Mouse (Mus musculus) midbrain, embryonic 14.5 days (tissue): Measurements from ENCODE around the gene Lrrc74a. TPM values are rescaled to one million over a fixed set of nuclear protein-coding genes. Genes with fewer than 3 reads are reported as not detected.
A peak's percentile ranks its signal among the peaks of the same experiment; 100 is the strongest.

ENCODE experiments used
- ATAC-seq: fragments of 200-750 bp; cut with Nextera tagmentation; 2 replicates; pipeline ENCODE4 v1.8.0; 2017; ENCODE audit warnings: moderate number of reproducible peaks, moderate library complexity; ENCODE audit not compliant: low FRiP score, low TSS enrichment
- DNase-seq: peaks from one replicate; pipeline ENCODE4 v3.0.0-alpha.2; 2015
- H3K27ac ChIP-seq: fragments of 300-500 bp; sonication (generic); replicated peaks from 2 replicates; pipeline ENCODE4 v1.5.1; 2014; ENCODE audit warnings: mild to moderate bottlenecking, low read depth, low read length, moderate library complexity
- H3K27me3 ChIP-seq: fragments of 300-500 bp; sonication (generic); 2 replicates; pipeline ENCODE4 v1.6.1; 2014; ENCODE audit warnings: low read length, control low read depth, mixed read lengths; ENCODE audit not compliant: control insufficient read depth, insufficient read depth
- H3K36me3 ChIP-seq: fragments of 300-500 bp; sonication (generic); 2 replicates; pipeline ENCODE4 v1.6.1; 2014; ENCODE audit warnings: low read length, control low read depth; ENCODE audit not compliant: control insufficient read depth, insufficient read depth
- H3K4me1 ChIP-seq: fragments of 300-500 bp; sonication (generic); 2 replicates; pipeline ENCODE4 v1.6.1; 2014; ENCODE audit warnings: mild to moderate bottlenecking, antibody characterized with exemption, low read length, control low read depth; ENCODE audit not compliant: control insufficient read depth, insufficient read depth
- H3K4me2 ChIP-seq: fragments of 300-500 bp; sonication (generic); 2 replicates; pipeline ENCODE4 v1.6.1; 2014; ENCODE audit warnings: mild to moderate bottlenecking, low read length, moderate library complexity
- H3K4me3 ChIP-seq: fragments of 300-500 bp; sonication (generic); replicated peaks from 2 replicates; pipeline ENCODE4 v1.5.1; 2014; ENCODE audit warnings: low read depth, low read length
- H3K9ac ChIP-seq: fragments of 300-500 bp; sonication (generic); replicated peaks from 2 replicates; pipeline ENCODE4 v1.6.1; 2014; ENCODE audit warnings: mild to moderate bottlenecking, low read length, moderate library complexity
- H3K9me3 ChIP-seq: fragments of 300-500 bp; sonication (generic); 2 replicates; pipeline ENCODE4 v1.6.1; 2016; ENCODE audit warnings: low read length, control low read depth, mixed read lengths; ENCODE audit not compliant: control insufficient read depth
- WGBS: fragments of 180-500 bp; shearing (Covaris S2); extraction: QIAGEN DNeasy Blood & Tissue Kit; methylation state at CpG from one replicate; pipeline ENCODE4 v1.1.7; 2014; 5-methylcytosine and 5-hydroxymethylcytosine counted together
- polyA plus RNA-seq: library from polyadenylated mRNA; unstranded; fragments of >200 nt; fragmentation: Nextera tagmentation; extraction: Ambion mirVana; gene quantifications from 2 replicates; pipeline ENCODE4 v1.2.1, GENCODE M21; 2014

The Lrrc74a gene
- polyA plus RNA-seq, 1 experiment from 2014 or later, result not detected

DNA sequence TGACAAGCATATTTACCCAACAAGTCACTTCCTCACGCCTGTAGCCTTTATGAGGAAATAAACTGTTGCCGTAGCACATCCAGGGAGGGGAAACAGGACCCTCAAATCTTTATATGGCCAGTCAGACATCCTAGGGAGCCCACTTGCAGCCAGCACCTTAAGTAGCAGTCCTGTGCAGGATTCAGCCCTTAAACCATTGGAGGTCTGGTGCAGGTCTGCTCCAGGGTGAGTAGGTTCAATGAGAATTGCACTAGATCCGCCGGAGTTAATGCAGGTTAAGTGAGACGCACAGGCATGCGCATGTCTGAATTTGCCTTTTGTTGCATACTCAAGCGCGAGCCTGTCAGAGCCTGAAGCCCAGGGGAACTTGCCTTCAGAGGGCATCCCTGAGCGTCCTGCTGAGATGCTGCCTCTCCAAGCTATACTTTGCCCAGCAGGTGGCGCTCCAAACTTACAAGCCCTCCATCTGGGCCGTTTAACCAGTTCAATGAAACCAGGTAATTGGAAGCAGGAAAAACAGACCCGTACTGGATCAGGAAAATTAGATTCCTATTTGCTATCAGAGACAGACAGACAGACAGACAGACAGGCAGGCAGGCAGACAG is 37.8 kb downstream of the Lrrc74a start:
- Histone ChIP-seq H3K27me3 (no peaks in the 10 kb centered on the region), H3K4me2 (peak overlapping the region; percentile 29; the same call in 1 of the 2 replicates), H3K9ac (0 out of 2 replicates have a peak overlapping the region, but pooled peaks have one; percentile 12), H3K4me3 (no peak overlapping the region), H3K4me1 (peaks cover 17% of the 10 kb centered on the region), H3K9me3 (no peaks in the 10 kb centered on the region), H3K36me3 (no peaks in the 10 kb centered on the region), H3K27ac (peak overlapping the region; percentile 52; the same call in 1 of the 2 replicates)
- peak; percentile 98 for DNase-seq
- 10% methylated on average over 12 of the region's 12 CpGs for WGBS
- peak; percentile 70 for ATAC-seq

DNA sequence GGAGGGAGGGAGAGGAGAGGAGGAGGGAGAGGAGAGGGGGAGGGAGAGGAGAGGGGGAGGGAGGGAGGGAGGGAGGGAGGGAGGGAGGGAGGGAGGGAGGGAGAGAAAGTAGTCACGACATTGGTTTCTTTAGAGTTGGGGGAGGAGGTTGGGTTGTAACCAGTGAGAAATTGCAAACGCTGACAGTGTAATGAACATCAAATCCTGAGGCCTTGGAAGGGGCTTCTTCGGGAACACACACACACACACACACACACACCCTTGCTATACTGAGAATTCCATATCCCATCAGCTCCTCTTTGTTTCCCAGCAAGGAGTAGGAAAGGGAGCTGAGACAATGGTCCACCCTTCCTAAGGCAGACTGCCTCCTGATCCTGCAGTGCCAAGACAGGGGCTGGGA is 38.4 kb downstream of the Lrrc74a start:
- no peaks in the 10 kb centered on the region for H3K36me3 ChIP-seq
- H3K9me3 ChIP-seq, result no peaks in the 10 kb centered on the region
- peak overlapping the region; percentile 23 for H3K27ac ChIP-seq
- 23% methylated on average over 3 of the region's 3 CpGs for WGBS
- DNase-seq, result peak; percentile 50
- peaks cover 17% of the 10 kb centered on the region for H3K4me1 ChIP-seq
- no peak overlapping the region for H3K9ac ChIP-seq
- no peak overlapping the region for H3K4me3 ChIP-seq
- no peak for ATAC-seq
- no peaks in the 10 kb centered on the region for H3K27me3 ChIP-seq
- H3K4me2 ChIP-seq, result no peak overlapping the region

DNA sequence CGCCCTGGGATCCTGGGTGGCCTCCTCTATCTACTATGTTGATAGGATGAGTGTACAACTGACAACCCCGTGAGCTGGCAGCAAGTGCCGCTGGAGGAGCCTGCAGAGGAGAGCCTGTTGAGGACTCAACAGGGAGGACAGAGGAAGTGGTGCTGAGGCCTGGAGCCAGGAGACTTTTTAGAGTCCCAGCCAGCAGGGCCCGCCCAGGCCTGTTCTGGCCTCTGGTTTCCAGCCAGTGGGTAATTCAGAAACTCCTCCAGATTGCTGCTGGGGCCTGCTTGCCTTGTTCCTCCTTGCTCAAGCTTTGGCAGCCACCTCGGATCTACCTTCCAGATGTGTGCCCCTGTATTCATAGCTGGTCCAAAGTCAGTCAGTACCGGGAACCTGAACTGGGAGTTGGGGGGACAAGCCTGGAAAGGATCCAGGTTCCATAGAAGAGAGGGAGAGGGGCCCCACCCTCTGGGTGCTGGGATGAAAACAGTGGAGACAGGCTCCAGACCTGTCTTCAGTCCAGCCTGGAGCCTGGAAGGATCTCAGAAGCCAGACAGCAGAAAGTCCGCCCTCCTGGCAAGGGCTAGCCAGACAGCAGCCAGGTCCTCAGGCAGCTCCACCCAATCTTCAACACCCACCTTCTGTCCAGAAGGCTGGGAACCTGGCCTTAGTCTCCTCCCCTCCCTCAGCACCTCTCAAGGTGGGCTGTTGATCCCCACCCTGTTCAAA is 41.6 kb downstream of the Lrrc74a start:
- Histone ChIP-seq H3K27me3 (no peaks in the 10 kb centered on the region), H3K4me3 (no peak overlapping the region), H3K9me3 (no peaks in the 10 kb centered on the region), H3K9ac (no peak overlapping the region), H3K27ac (no peak overlapping the region), H3K4me1 (peaks cover 12% of the 10 kb centered on the region), H3K36me3 (no peaks in the 10 kb centered on the region), H3K4me2 (no peak overlapping the region)
- DNase-seq (no peak), ATAC-seq (no peak)
- 86% methylated on average over 7 of the region's 7 CpGs for WGBS

DNA sequence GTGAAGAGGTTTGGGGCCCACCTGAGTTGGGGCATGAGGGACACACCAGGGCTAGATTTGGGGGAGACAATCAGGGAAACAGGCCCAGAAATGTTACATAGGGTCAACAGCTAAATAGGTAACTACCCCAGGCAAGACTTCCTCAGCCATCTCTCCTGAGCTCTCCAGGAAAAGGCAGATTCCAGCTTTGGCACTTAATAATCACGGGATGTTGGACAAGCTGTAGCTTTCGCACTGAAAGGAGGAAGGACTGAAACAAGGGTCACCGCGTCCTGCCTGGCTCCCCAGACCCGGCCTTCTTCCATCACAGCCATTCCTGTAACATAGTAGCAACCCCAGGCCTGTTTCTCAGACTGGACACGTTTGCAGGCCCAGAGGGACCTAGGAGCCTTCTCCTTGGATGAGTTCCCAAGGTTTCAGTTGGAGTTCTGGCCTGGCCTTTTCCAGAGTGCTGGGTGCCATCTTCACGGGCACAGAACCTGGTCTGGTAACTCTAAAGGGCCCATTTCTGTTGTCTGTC is 42.2 kb downstream of the Lrrc74a start:
- H3K4me3 ChIP-seq, result no peak overlapping the region
- ATAC-seq, result no peak
- H3K27me3 ChIP-seq, result no peaks in the 10 kb centered on the region
- no peak overlapping the region for H3K9ac ChIP-seq
- WGBS, result 87% methylated on average over 7 of the region's 7 CpGs
- no peaks in the 10 kb centered on the region for H3K36me3 ChIP-seq
- H3K4me1 ChIP-seq, result peaks cover 5% of the 10 kb centered on the region; the same call in 1 of the 2 replicates
- H3K27ac ChIP-seq, result no peak overlapping the region
- DNase-seq, result no peak
- no peaks in the 10 kb centered on the region for H3K9me3 ChIP-seq
- H3K4me2 ChIP-seq, result no peak overlapping the region

DNA sequence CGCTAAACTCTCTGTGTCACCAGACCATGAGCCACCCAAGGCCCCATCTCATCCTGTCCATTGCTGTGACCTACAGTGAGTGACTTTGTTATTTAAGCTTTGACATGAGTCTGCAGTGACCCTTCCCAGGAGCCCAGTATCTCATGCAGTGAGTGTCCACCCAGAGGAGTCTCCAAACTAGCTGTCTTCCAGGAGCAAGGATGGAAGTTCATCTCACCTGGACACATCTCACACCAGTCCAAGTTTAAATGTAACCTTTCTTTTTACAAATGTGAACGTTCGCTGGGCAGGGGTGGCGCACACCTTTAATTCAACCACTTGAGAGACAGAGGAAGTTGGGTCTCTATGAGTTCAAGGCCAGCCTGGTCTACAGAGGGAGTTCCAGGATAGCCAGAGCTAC is 44.4 kb downstream of the Lrrc74a start:
- H3K27ac ChIP-seq, result no peak overlapping the region
- H3K4me3 ChIP-seq, result no peak overlapping the region
- no peak overlapping the region for H3K9ac ChIP-seq
- H3K36me3 ChIP-seq, result no peaks in the 10 kb centered on the region
- no peak for ATAC-seq
- H3K4me2 ChIP-seq, result no peak overlapping the region
- H3K4me1 ChIP-seq, result no peaks in the 10 kb centered on the region
- DNase-seq, result no peak
- H3K27me3 ChIP-seq, result no peaks in the 10 kb centered on the region
- 95% methylated on average over 4 of the region's 4 CpGs for WGBS
- H3K9me3 ChIP-seq, result no peaks in the 10 kb centered on the region

DNA sequence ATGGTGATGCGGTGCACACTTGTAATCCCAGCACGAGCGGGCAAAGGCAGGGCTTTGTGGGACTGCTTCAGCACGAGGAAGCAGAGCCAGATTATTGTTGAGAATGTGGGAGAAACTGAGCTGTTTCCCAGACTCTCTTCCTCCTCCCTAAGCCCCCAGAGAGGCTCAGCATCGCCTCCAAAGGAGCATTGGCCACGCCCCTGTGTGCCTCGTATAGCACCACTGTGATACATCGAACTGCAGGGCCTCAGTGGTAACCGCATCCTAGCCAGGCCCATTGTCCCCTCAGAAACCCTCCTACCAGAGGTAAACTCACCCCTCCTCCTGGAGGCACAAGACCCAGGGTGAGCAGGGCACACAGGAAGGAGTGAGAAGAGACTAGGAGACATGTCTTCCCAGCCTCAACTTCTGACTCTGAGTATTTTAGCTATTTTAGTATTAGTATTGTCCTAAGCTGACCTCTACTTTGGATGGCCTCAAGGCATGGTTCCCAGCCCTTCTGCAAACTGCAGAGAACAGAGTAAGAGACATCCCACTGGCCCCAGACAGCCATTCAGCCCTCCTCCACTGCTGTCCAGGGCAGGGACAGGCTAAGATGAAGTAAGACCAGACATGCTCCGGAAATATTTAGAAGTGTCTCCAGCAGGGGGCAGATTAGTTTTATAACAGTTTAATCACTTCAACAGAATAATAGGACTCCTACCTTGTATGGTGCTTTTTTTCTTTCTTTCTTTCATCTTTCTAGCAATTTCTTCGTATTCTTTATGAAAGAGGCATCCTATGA is 45.2 kb downstream of the Lrrc74a start:
- H3K36me3 ChIP-seq, result no peaks in the 10 kb centered on the region
- ATAC-seq (no peak), DNase-seq (peak; percentile 81)
- no peak overlapping the region for H3K4me3 ChIP-seq
- H3K27me3 ChIP-seq, result no peaks in the 10 kb centered on the region
- H3K4me1 ChIP-seq, result no peaks in the 10 kb centered on the region
- H3K9me3 ChIP-seq, result no peaks in the 10 kb centered on the region
- no peak overlapping the region for H3K9ac ChIP-seq
- WGBS, result 44% methylated on average over 11 of the region's 11 CpGs
- H3K4me2 ChIP-seq, result no peak overlapping the region
- no peak overlapping the region for H3K27ac ChIP-seq

DNA sequence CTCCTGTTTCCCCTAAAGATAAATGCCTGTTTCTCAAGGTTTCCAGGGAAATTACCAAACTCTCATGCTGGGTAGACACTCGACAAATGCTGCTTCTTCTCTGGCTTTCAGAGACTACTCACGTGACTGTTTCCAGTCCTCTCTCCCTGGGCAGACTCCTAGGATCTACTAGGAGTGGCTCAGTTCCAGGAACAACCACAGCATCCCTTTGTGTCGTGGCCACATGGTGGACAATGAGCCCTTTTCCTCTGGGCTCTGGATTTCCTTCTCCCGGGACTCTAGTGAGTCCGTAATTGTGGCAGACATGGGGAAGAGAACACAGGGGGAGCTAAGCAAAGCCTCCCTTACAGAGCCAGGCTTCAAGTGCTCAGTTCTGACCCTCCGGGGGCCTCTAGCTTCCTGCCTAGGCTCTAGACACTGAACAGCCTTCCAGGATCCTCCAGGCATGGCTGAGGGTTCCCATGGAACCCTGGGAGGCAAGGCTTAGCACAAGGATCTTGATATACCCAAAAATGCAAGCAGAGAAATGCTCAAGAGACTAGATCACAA is 47.6 kb downstream of the Lrrc74a start:
- no peak overlapping the region for H3K4me2 ChIP-seq
- no peaks in the 10 kb centered on the region for H3K9me3 ChIP-seq
- peaks cover 8% of the 10 kb centered on the region for H3K4me1 ChIP-seq
- no peaks in the 10 kb centered on the region for H3K36me3 ChIP-seq
- H3K9ac ChIP-seq, result no peak overlapping the region
- DNase-seq, result no peak
- 0 out of 2 replicates have a peak overlapping the region, but pooled peaks have one; percentile 15 for H3K27ac ChIP-seq
- no peaks in the 10 kb centered on the region for H3K27me3 ChIP-seq
- ATAC-seq, result no peak
- no peak overlapping the region for H3K4me3 ChIP-seq
- WGBS, result 46% methylated on average over 6 of the region's 6 CpGs

DNA sequence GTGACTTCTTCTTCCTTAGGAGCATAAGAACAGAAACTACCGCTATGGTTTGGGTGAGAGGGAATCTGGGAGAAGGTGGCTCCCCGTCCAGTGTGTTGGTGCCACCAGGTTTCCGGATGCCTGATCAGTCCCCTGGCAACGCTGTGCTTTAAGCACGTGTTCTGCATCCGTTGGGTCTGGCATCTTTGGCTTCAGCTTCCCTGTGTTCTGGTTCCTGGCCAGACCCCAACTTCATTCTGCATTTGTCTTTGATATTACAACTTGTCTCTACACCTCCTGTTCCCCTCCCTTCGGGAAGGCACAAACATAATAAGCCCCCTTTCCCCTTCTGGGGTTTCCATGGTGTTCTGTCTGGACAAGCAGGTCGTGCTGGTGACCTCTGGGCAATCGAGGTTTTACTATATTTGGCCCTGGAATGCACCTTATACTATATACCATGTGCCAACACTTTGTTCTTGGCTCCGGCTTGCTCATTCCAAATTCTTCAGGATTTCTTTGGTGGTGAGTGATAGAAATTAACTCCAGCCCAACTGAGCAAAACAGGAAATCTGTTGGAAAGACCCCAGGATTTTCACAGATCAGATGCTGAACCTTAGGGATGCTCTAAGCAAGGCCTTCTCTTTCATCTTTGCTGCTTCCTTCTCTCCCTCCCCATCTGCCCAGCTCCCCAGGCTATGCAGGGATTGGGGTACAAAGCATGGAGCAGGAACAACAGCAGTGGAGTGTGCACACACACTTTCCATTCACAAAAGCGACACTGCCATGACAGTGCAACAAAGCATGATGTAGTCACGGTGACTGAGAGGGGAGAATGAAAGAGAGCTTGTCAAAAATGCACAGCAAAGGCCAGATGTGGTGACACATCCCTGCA is 52.2 kb downstream of the Lrrc74a start:
- 11% methylated on average over 12 of the region's 12 CpGs for WGBS
- H3K4me2 ChIP-seq, result no peak overlapping the region
- H3K4me3 ChIP-seq, result no peak overlapping the region
- no peaks in the 10 kb centered on the region for H3K27me3 ChIP-seq
- H3K9me3 ChIP-seq, result no peaks in the 10 kb centered on the region
- H3K9ac ChIP-seq, result no peak overlapping the region
- peaks cover 27% of the 10 kb centered on the region for H3K4me1 ChIP-seq
- peak overlapping the region; percentile 50 for H3K27ac ChIP-seq
- ATAC-seq, result peak; percentile 17; the same call in 1 of the 2 replicates
- DNase-seq, result peak; percentile 67
- no peaks in the 10 kb centered on the region for H3K36me3 ChIP-seq
